Comparison of ENCODE assay signal across 27 mouse cellular contexts in genomic region chr7:126452244-126452643, GRCm38 (mm10). TPM values are rescaled to one million over a fixed set of nuclear protein-coding genes. Genes with fewer than 3 reads are reported as not detected.
DNase-seq lines count a peak whose midpoint lies in the region; ATAC-seq and TF ChIP-seq lines count a peak whose summit lies in the region.
"Had no signal": no experiment of that assay in that cellular context is flagged by ENCODE, and none has a peak within 500 bp of the region (broad histone marks: within the 10 kb centered on the region; RNA-seq: fewer than 3 reads in every experiment).

No protein-coding gene starts in this region.

- TF ChIP-seq CTCF in gastrocnemius, adult 2 months (IDR thresholded peaks at IDR 0.05) = no peak
- TF ChIP-seq CTCF in layer of hippocampus, adult 2 months (conservative IDR thresholded peaks at IDR 0.05) = no peak

- H3K4me3 ChIP-seq in gastrocnemius, adult 2 months = peak overlapping the region; percentile 86
- H3K4me3 ChIP-seq in layer of hippocampus, adult 2 months = no peak overlapping the region
- H3K4me3 ChIP-seq: embryonic facial prominence, embryonic 13.5 days; embryonic facial prominence, embryonic 15.5 days; erythroblast, embryonic 14.5 days; forebrain, embryonic 10.5 days; forebrain, embryonic 12.5 days had no signal

- peak; percentile 62 for DNase-seq in gastrocnemius, adult 2 months
- no peak for DNase-seq in gastrocnemius, postnatal 36 days
- DNase-seq in gastrocnemius, postnatal 14 days = peak; percentile 11
- DNase-seq in gastrocnemius, postnatal 25 days = no peak
- DNase-seq in layer of hippocampus, adult 2 months (ENCODE audit: low spot score in 2 of 2) = no peak
- DNase-seq: adrenal gland, adult 8-10 months; adrenal gland, postnatal 14 days; adrenal gland, postnatal 36 days; B cell, adult 2 months; cerebellum, adult 11-12 months; cerebellum, adult 2 months; cerebellum, adult 9-10 months; cerebellum, postnatal 10 days; cerebellum, postnatal 25 days; embryo, embryonic 11 days had no signal

- ATAC-seq in granulocyte monocyte progenitor cell, adult 5-6 weeks (replicated peaks; ENCODE audit: poor library complexity, severe bottlenecking) = peak; percentile 61
- ATAC-seq: activated CD4-positive, CD25-positive, alpha-beta regulatory T cell, adult 4 months; CD4-positive, CD25-positive, alpha-beta regulatory T cell, adult 4 months; forebrain, embryonic 14.5 days; forebrain, embryonic 16.5 days; Patski had no signal

- intact Hi-C loops in gastrocnemius, adult 2 months (cut with DNase I) = no loop called here
- intact Hi-C loops in gastrocnemius, postnatal 36 days (cut with DNase I) = no loop called here
- intact Hi-C loops in gastrocnemius, postnatal 14 days (cut with DNase I; ENCODE audit: low total_unique reads) = no loop called here

- H3K27ac ChIP-seq in gastrocnemius, adult 2 months = peak overlapping the region; percentile 99
- H3K27ac ChIP-seq in layer of hippocampus, adult 2 months = no peak overlapping the region
- H3K27ac ChIP-seq: embryonic facial prominence, embryonic 13.5 days; embryonic facial prominence, embryonic 15.5 days; forebrain, embryonic 10.5 days; forebrain, embryonic 12.5 days had no signal

RNA-seq across cellular contexts. Expression of gene Atp2a1, which starts 10.7 kb away (rescaled TPM):
- total RNA-seq in gastrocnemius, adult 2 months (2021) = over 10,000 TPM; 21,521 to 26,495 TPM
- over 10,000 TPM; 23,125 to 24,213 TPM for total RNA-seq in gastrocnemius, postnatal 36 days (2021)
- over 10,000 TPM; 16,285 to 17,681 TPM for total RNA-seq in gastrocnemius, postnatal 14 days (2021)
- total RNA-seq in gastrocnemius, postnatal 25 days (2021) = over 10,000 TPM; 22,501 to 25,220 TPM
- 0.62 TPM in 1 of 2 replicates, not detected in the other for total RNA-seq in granulocyte monocyte progenitor cell, adult 5-6 weeks (2014; fragmentation: Nextera tagmentation)
- not detected in 2 replicates for total RNA-seq in granulocyte monocyte progenitor cell, adult 5-6 weeks (2017)
- under 1 TPM; 0.81 to 0.84 TPM for total RNA-seq in layer of hippocampus, adult 2 months (2021)
- total RNA-seq: G1E had no signal

RNA-seq across cellular contexts. Expression of gene Sh2b1, which starts 23.0 kb away (rescaled TPM):
- total RNA-seq in gastrocnemius, adult 2 months (2021) = 10 to 100 TPM; 43.0 to 48.1 TPM
- 10 to 100 TPM; 36.8 to 43.4 TPM for total RNA-seq in gastrocnemius, postnatal 36 days (2021)
- total RNA-seq in gastrocnemius, postnatal 14 days (2021) = 10 to 100 TPM; 47.1 to 47.6 TPM
- 10 to 100 TPM; 41.5 to 43.9 TPM for total RNA-seq in gastrocnemius, postnatal 25 days (2021)
- 35.9 and 58.3 TPM in 2 replicates for total RNA-seq in granulocyte monocyte progenitor cell, adult 5-6 weeks (2014; fragmentation: Nextera tagmentation)
- 15.6 and 17.3 TPM in 2 replicates for total RNA-seq in granulocyte monocyte progenitor cell, adult 5-6 weeks (2017)
- 10 to 100 TPM; 69.1 to 70.1 TPM for total RNA-seq in layer of hippocampus, adult 2 months (2021)

RNA-seq across cellular contexts. Expression of gene Rabep2, which starts 23.7 kb away (rescaled TPM):
- 10 to 100 TPM; 14.0 to 14.9 TPM for total RNA-seq in gastrocnemius, adult 2 months (2021)
- total RNA-seq in gastrocnemius, postnatal 36 days (2021) = 10 to 100 TPM; 13.8 to 14.0 TPM
- 10 to 100 TPM; 12.1 to 12.7 TPM for total RNA-seq in gastrocnemius, postnatal 14 days (2021)
- total RNA-seq in gastrocnemius, postnatal 25 days (2021) = 10 to 100 TPM; 11.2 to 14.6 TPM
- 11.3 and 16.2 TPM in 2 replicates for total RNA-seq in granulocyte monocyte progenitor cell, adult 5-6 weeks (2014; fragmentation: Nextera tagmentation)
- total RNA-seq in granulocyte monocyte progenitor cell, adult 5-6 weeks (2017) = 12.3 and 16.9 TPM in 2 replicates
- 10 to 100 TPM; 13.5 to 14.7 TPM for total RNA-seq in layer of hippocampus, adult 2 months (2021)

RNA-seq across cellular contexts. Expression of gene Tufm, which starts 34.9 kb away (rescaled TPM):
- 100 to 1,000 TPM; 111 to 141 TPM for total RNA-seq in gastrocnemius, adult 2 months (2021)
- 100 to 1,000 TPM; 122 to 145 TPM for total RNA-seq in gastrocnemius, postnatal 36 days (2021)
- 100 to 1,000 TPM; 117 to 146 TPM for total RNA-seq in gastrocnemius, postnatal 14 days (2021)
- total RNA-seq in gastrocnemius, postnatal 25 days (2021) = 100 to 1,000 TPM; 131 to 139 TPM
- 85.3 and 101 TPM in 2 replicates for total RNA-seq in granulocyte monocyte progenitor cell, adult 5-6 weeks (2014; fragmentation: Nextera tagmentation)
- 75.5 and 86.7 TPM in 2 replicates for total RNA-seq in granulocyte monocyte progenitor cell, adult 5-6 weeks (2017)
- 10 to 100 TPM; 81.9 to 86.7 TPM for total RNA-seq in layer of hippocampus, adult 2 months (2021)

RNA-seq across cellular contexts. Expression of gene Cd19, which starts 37.6 kb away (rescaled TPM):
- total RNA-seq in gastrocnemius, adult 2 months (2021) = not detected
- total RNA-seq in gastrocnemius, postnatal 36 days (2021) = not detected
- under 1 TPM in 1 of 2 experiments, not detected in 1; 0.08 TPM for total RNA-seq in gastrocnemius, postnatal 14 days (2021)
- under 1 TPM in 1 of 2 experiments, not detected in 1; 0.48 TPM for total RNA-seq in gastrocnemius, postnatal 25 days (2021)
- total RNA-seq in granulocyte monocyte progenitor cell, adult 5-6 weeks (2014; fragmentation: Nextera tagmentation) = not detected in 2 replicates
- total RNA-seq in granulocyte monocyte progenitor cell, adult 5-6 weeks (2017) = 0.09 TPM in 1 of 2 replicates, not detected in the other
- not detected for total RNA-seq in layer of hippocampus, adult 2 months (2021)
- total RNA-seq: G1E had no signal

Comparison
In these comparisons a context has a peak if more than half of its experiments do, and no peak if none do; other contexts are left out.
1. DNase-seq: peak in gastrocnemius, adult 2 months (single experiment) and gastrocnemius, postnatal 14 days (single experiment); none in gastrocnemius, postnatal 36 days (0 of 2), gastrocnemius, postnatal 25 days (single experiment) and layer of hippocampus, adult 2 months (0 of 2).
2. RNA of gene Atp2a1, which starts 10.7 kb away (total RNA-seq): 21,521 to 26,495 TPM in gastrocnemius, adult 2 months, 22,501 to 25,220 TPM in gastrocnemius, postnatal 25 days, 23,125 to 24,213 TPM in gastrocnemius, postnatal 36 days and 16,285 to 17,681 TPM in gastrocnemius, postnatal 14 days; 0.81 to 0.84 TPM in layer of hippocampus, adult 2 months and 0.62 TPM in granulocyte monocyte progenitor cell, adult 5-6 weeks; every median in the first group is over 1,000 times any median in the second.